Comparison of ENCODE assay signal across 29 mouse cellular contexts in the genomic region with DNA sequence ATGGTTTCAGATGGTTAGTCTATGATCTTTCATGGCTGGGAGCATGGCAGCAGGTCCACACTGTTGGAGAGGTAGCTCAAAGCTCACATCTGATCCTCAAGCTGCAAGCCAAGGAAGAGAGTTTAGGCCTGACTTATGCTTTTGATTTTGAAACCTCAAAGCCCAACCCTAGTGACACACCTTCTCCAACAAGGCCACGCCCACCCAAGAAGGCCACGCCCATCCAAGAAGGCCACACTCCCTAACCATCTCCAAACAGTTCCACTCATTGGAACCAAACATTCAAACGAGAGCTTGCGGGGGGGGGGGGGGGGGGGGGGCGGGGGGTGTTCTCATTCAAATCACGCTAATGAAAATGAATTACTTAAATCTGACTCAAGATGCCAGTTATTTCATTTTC. TPM values are rescaled to one million over a fixed set of nuclear protein-coding genes. Genes with fewer than 3 reads are reported as not detected.
DNase-seq lines count a peak whose midpoint lies in the region; ATAC-seq and TF ChIP-seq lines count a peak whose summit lies in the region.
"Had no signal": no experiment of that assay in that cellular context is flagged by ENCODE, and none has a peak within 500 bp of the region (broad histone marks: within the 10 kb centered on the region; RNA-seq: fewer than 3 reads in every experiment).

No protein-coding gene starts in this region.

- no peak overlapping the region for H3K9ac ChIP-seq in liver, postnatal 0 days (replicated peaks)
- H3K9ac ChIP-seq: embryonic facial prominence, embryonic 15.5 days; hindbrain, embryonic 15.5 days; limb, embryonic 13.5 days; liver, embryonic 15.5 days; lung, embryonic 15.5 days; midbrain, embryonic 12.5 days; neural tube, embryonic 13.5 days had no signal

- H3K27ac ChIP-seq in liver, postnatal 0 days (ENCODE audit: low read depth) = no peak overlapping the region
- H3K27ac ChIP-seq: embryonic facial prominence, embryonic 10.5 days; embryonic facial prominence, embryonic 15.5 days; hindbrain, embryonic 15.5 days; left cerebral cortex, adult 2 months; limb, embryonic 13.5 days; liver, embryonic 15.5 days; lung, embryonic 15.5 days; midbrain, embryonic 12.5 days; neural tube, embryonic 13.5 days had no signal

- DNase-seq in 416B (ENCODE audit: low read depth) (peak; percentile 32), A20 (ENCODE audit: low read depth, low spot score) (peak; percentile 25), R1 (ENCODE audit: low read depth, low spot score) (peak; percentile 75)
- DNase-seq in liver, postnatal 0 days = peak; percentile 26
- no peak for DNase-seq in heart, postnatal 36 days
- DNase-seq in yolk sac, embryonic 10.5 days (ENCODE audit: low spot score) = no peak
- no peak for DNase-seq in adrenal gland, adult 2 months
- DNase-seq: adrenal gland, adult 8-10 months; cerebellum, adult 8-10 months; cerebellum, postnatal 25 days; gastrocnemius, postnatal 25 days; heart, adult 18-20 months; kidney, adult 11 months; kidney, postnatal 14 days had no signal

- no peak overlapping the region for H3K4me2 ChIP-seq in liver, postnatal 0 days (ENCODE audit: low read depth, low read length)
- H3K4me2 ChIP-seq: embryonic facial prominence, embryonic 15.5 days; heart, embryonic 11.5 days; hindbrain, embryonic 15.5 days; limb, embryonic 13.5 days; liver, embryonic 15.5 days; lung, embryonic 15.5 days; midbrain, embryonic 12.5 days; neural tube, embryonic 13.5 days had no signal

- H3K9me3 ChIP-seq in liver, postnatal 0 days (ENCODE audit: low read length) = no peaks in the 10 kb centered on the region
- H3K9me3 ChIP-seq: embryonic facial prominence, embryonic 10.5 days; embryonic facial prominence, embryonic 15.5 days; hindbrain, embryonic 15.5 days; limb, embryonic 13.5 days; liver, embryonic 15.5 days; lung, embryonic 15.5 days; midbrain, embryonic 12.5 days; neural tube, embryonic 13.5 days had no signal

- WGBS in liver, postnatal 0 days (ENCODE audit: insufficient replicate concordance) = 65% methylated on average over 5 of the region's 6 CpGs

- no peak for TF ChIP-seq EP300 in liver, postnatal 0 days (IDR thresholded peaks at IDR 0.05; ENCODE audit: low read depth)

- intact Hi-C loops in heart, postnatal 36 days (cut with DNase I) = no loop called here

- no peaks in the 10 kb centered on the region for H3K36me3 ChIP-seq in liver, postnatal 0 days (replicated peaks; ENCODE audit: insufficient read depth, low read length)
- H3K36me3 ChIP-seq: embryonic facial prominence, embryonic 10.5 days; embryonic facial prominence, embryonic 15.5 days; hindbrain, embryonic 15.5 days; limb, embryonic 13.5 days; liver, embryonic 15.5 days; lung, embryonic 15.5 days; midbrain, embryonic 12.5 days; neural tube, embryonic 13.5 days had no signal

- peaks cover 5% of the 10 kb centered on the region for H3K4me1 ChIP-seq in liver, postnatal 0 days (ENCODE audit: insufficient read depth)
- H3K4me1 ChIP-seq: embryonic facial prominence, embryonic 10.5 days; hindbrain, embryonic 15.5 days; limb, embryonic 13.5 days; lung, embryonic 15.5 days; midbrain, embryonic 12.5 days; neural tube, embryonic 13.5 days had no signal

- no peak for TF ChIP-seq CTCF in liver, postnatal 0 days (IDR thresholded peaks at IDR 0.05; ENCODE audit: low read depth)

- no peaks in the 10 kb centered on the region for H3K27me3 ChIP-seq in liver, postnatal 0 days (ENCODE audit: insufficient read depth, low read length)
- H3K27me3 ChIP-seq: embryonic facial prominence, embryonic 15.5 days; hindbrain, embryonic 15.5 days; limb, embryonic 13.5 days; liver, embryonic 15.5 days; lung, embryonic 15.5 days; midbrain, embryonic 12.5 days; neural tube, embryonic 13.5 days; Patski had no signal

- no peak overlapping the region for H3K4me3 ChIP-seq in liver, postnatal 0 days (ENCODE audit: low read depth, low read length)
- H3K4me3 ChIP-seq: embryonic facial prominence, embryonic 10.5 days; embryonic facial prominence, embryonic 15.5 days; hindbrain, embryonic 15.5 days; left cerebral cortex, adult 2 months; limb, embryonic 13.5 days; liver, embryonic 15.5 days; lung, embryonic 15.5 days; midbrain, embryonic 12.5 days; neural tube, embryonic 13.5 days had no signal

- no peak for ATAC-seq in liver, postnatal 0 days
- ATAC-seq: forebrain, embryonic 14.5 days; inflammation-experienced regulatory T-cells, adult 6 months; Patski had no signal

RNA-seq across cellular contexts. Expression of gene Golph3, which starts 19.5 kb away (rescaled TPM):
- 35.8 and 37.2 TPM in 2 replicates for polyA plus RNA-seq in liver, postnatal 0 days (2015; fragmentation: Nextera tagmentation; extraction: Ambion mirVana)
- 10 to 100 TPM; 81.7 to 83.7 TPM for total RNA-seq in heart, postnatal 36 days (2021)
- 100 to 1,000 TPM; 127 to 150 TPM for total RNA-seq in adrenal gland, adult 2 months (2021)
- 157 and 164 TPM in 2 replicates for polyA plus RNA-seq in adrenal gland, adult 2 months (2012; rRNA removed)

RNA-seq across cellular contexts. Expression of gene 1810049J17Rik, which starts 19.9 kb away (rescaled TPM):
- polyA plus RNA-seq in liver, postnatal 0 days (2015; fragmentation: Nextera tagmentation; extraction: Ambion mirVana) = 0.79 and 1.1 TPM in 2 replicates
- total RNA-seq in heart, postnatal 36 days (2021) = 1 to 10 TPM in 1 of 2 experiments, under 1 TPM in 1; 0.65 to 1.2 TPM
- 1 to 10 TPM in 1 of 2 experiments, under 1 TPM in 1; 0.73 to 2.2 TPM for total RNA-seq in adrenal gland, adult 2 months (2021)
- polyA plus RNA-seq in adrenal gland, adult 2 months (2012; rRNA removed) = 0.75 and 1.8 TPM in 2 replicates
- total RNA-seq: hematopoietic stem cell, adult 5-6 weeks; megakaryocyte, adult 5-6 weeks had no signal
- polyA plus RNA-seq: embryonic facial prominence, embryonic 10.5 days; heart, embryonic 11.5 days; inflammation-experienced regulatory T-cells, adult 6 months had no signal

Comparison
In these comparisons a context has a peak if more than half of its experiments do, and no peak if none do; other contexts are left out.
1. DNase-seq: peak in 416B (single experiment), A20 (single experiment), R1 (single experiment) and liver, postnatal 0 days (single experiment); none in heart, postnatal 36 days (0 of 2), yolk sac, embryonic 10.5 days (single experiment) and adrenal gland, adult 2 months (single experiment).